ENCODE assay signal across 19 mouse cellular contexts in genomic region chr2:157531681-157532426, GRCm38 (mm10). TPM values are rescaled to one million over a fixed set of nuclear protein-coding genes. Genes with fewer than 3 reads are reported as not detected.
DNase-seq lines count a peak whose midpoint lies in the region; ATAC-seq lines count a peak whose summit lies in the region.
"Had no signal": no experiment of that assay in that cellular context is flagged by ENCODE, and none has a peak within 500 bp of the region (broad histone marks: within the 10 kb centered on the region; RNA-seq: fewer than 3 reads in every experiment).

No protein-coding gene starts in this region.

- no peak overlapping the region for H3K4me2 ChIP-seq in hindbrain, embryonic 11.5 days (replicated peaks; ENCODE audit: low read depth, low read length)
- no peak overlapping the region for H3K4me2 ChIP-seq in forebrain, embryonic 13.5 days
- no peak overlapping the region for H3K4me2 ChIP-seq in hindbrain, embryonic 16.5 days (ENCODE audit: low read length)
- H3K4me2 ChIP-seq in midbrain, embryonic 16.5 days (ENCODE audit: low read length) = no peak overlapping the region
- no peak overlapping the region for H3K4me2 ChIP-seq in liver, embryonic 12.5 days
- H3K4me2 ChIP-seq: embryonic facial prominence, embryonic 15.5 days; intestine, embryonic 15.5 days; limb, embryonic 15.5 days; lung, embryonic 15.5 days; neural tube, embryonic 12.5 days had no signal

- H3K36me3 ChIP-seq in hindbrain, embryonic 10.5 days = no peaks in the 10 kb centered on the region
- no peaks in the 10 kb centered on the region for H3K36me3 ChIP-seq in hindbrain, embryonic 11.5 days (ENCODE audit: control insufficient read depth, insufficient read depth, low read length)
- no peaks in the 10 kb centered on the region for H3K36me3 ChIP-seq in forebrain, embryonic 13.5 days (ENCODE audit: poor library complexity, severe bottlenecking)
- no peaks in the 10 kb centered on the region for H3K36me3 ChIP-seq in hindbrain, embryonic 16.5 days (ENCODE audit: control insufficient read depth, insufficient read depth, low read length)
- H3K36me3 ChIP-seq in midbrain, embryonic 16.5 days (ENCODE audit: control insufficient read depth, insufficient read depth, low read length) = no peaks in the 10 kb centered on the region
- no peaks in the 10 kb centered on the region for H3K36me3 ChIP-seq in liver, embryonic 12.5 days
- H3K36me3 ChIP-seq: embryonic facial prominence, embryonic 15.5 days; intestine, embryonic 15.5 days; limb, embryonic 15.5 days; lung, embryonic 15.5 days; neural tube, embryonic 12.5 days had no signal

- no peak for DNase-seq in hindbrain, embryonic 10.5 days (ENCODE audit: low spot score)
- no peak for DNase-seq in hindbrain, embryonic 11.5 days (ENCODE audit: low spot score)
- no peak for DNase-seq in frontal cortex, postnatal 36 days (ENCODE audit: low spot score in 2 of 2)
- DNase-seq in right cerebral cortex, postnatal 36 days (ENCODE audit: low spot score in 2 of 2) = no peak
- DNase-seq: cerebellum, adult 9-11 months; heart, adult 2 months; kidney, postnatal 14 days; thymus, postnatal 36 days had no signal

- no peak overlapping the region for H3K9ac ChIP-seq in hindbrain, embryonic 11.5 days (ENCODE audit: low read depth, low read length)
- no peak overlapping the region for H3K9ac ChIP-seq in forebrain, embryonic 13.5 days
- no peak overlapping the region for H3K9ac ChIP-seq in hindbrain, embryonic 16.5 days (ENCODE audit: low read depth, low read length)
- H3K9ac ChIP-seq in midbrain, embryonic 16.5 days (ENCODE audit: low read depth, low read length) = no peak overlapping the region
- no peak overlapping the region for H3K9ac ChIP-seq in liver, embryonic 12.5 days
- H3K9ac ChIP-seq: embryonic facial prominence, embryonic 15.5 days; intestine, embryonic 15.5 days; limb, embryonic 15.5 days; lung, embryonic 15.5 days; neural tube, embryonic 12.5 days had no signal

- H3K4me1 ChIP-seq in hindbrain, embryonic 10.5 days (replicated peaks) = peaks cover 59% of the 10 kb centered on the region
- peaks cover 11% of the 10 kb centered on the region for H3K4me1 ChIP-seq in hindbrain, embryonic 11.5 days (replicated peaks; ENCODE audit: control insufficient read depth, insufficient read depth, low read length)
- H3K4me1 ChIP-seq in forebrain, embryonic 13.5 days = peaks cover 46% of the 10 kb centered on the region
- peaks cover 31% of the 10 kb centered on the region for H3K4me1 ChIP-seq in hindbrain, embryonic 16.5 days (ENCODE audit: control insufficient read depth, insufficient read depth, low read depth, low read length)
- H3K4me1 ChIP-seq in midbrain, embryonic 16.5 days (ENCODE audit: control insufficient read depth, insufficient read depth, low read length) = peaks cover 52% of the 10 kb centered on the region
- H3K4me1 ChIP-seq in liver, embryonic 12.5 days = 0 out of 2 replicates have a peak, but pooled peaks cover 6% of the 10 kb centered on the region
- H3K4me1 ChIP-seq: intestine, embryonic 15.5 days had no signal

- H3K27me3 ChIP-seq in hindbrain, embryonic 10.5 days (ENCODE audit: insufficient read depth, poor library complexity, severe bottlenecking) = peaks cover 20% of the 10 kb centered on the region
- H3K27me3 ChIP-seq in hindbrain, embryonic 11.5 days (ENCODE audit: control insufficient read depth, insufficient read depth, low read length) = no peaks in the 10 kb centered on the region
- H3K27me3 ChIP-seq in forebrain, embryonic 13.5 days = peaks cover 14% of the 10 kb centered on the region; the same call in 1 of the 2 replicates
- no peaks in the 10 kb centered on the region for H3K27me3 ChIP-seq in hindbrain, embryonic 16.5 days (replicated peaks; ENCODE audit: control insufficient read depth, insufficient read depth, low read length)
- no peaks in the 10 kb centered on the region for H3K27me3 ChIP-seq in midbrain, embryonic 16.5 days (ENCODE audit: control insufficient read depth, insufficient read depth, low read depth, low read length)
- H3K27me3 ChIP-seq in liver, embryonic 12.5 days (replicated peaks) = peaks cover 28% of the 10 kb centered on the region
- H3K27me3 ChIP-seq: embryonic facial prominence, embryonic 15.5 days; intestine, embryonic 15.5 days; limb, embryonic 15.5 days; lung, embryonic 15.5 days; neural tube, embryonic 12.5 days had no signal

- WGBS in hindbrain, embryonic 10.5 days = 67% methylated on average over 8 of the region's 8 CpGs
- WGBS in hindbrain, embryonic 11.5 days = 60% methylated on average over 8 of the region's 8 CpGs
- 52% methylated on average over 8 of the region's 8 CpGs for WGBS in forebrain, embryonic 13.5 days
- WGBS in hindbrain, embryonic 16.5 days = 32% methylated on average over 8 of the region's 8 CpGs
- WGBS in midbrain, embryonic 16.5 days = 21% methylated on average over 8 of the region's 8 CpGs
- WGBS in liver, embryonic 12.5 days (ENCODE audit: insufficient replicate concordance) = 52% methylated on average over 8 of the region's 8 CpGs

- H3K9me3 ChIP-seq in hindbrain, embryonic 10.5 days = no peaks in the 10 kb centered on the region
- no peaks in the 10 kb centered on the region for H3K9me3 ChIP-seq in hindbrain, embryonic 11.5 days (ENCODE audit: control insufficient read depth, low read length)
- H3K9me3 ChIP-seq in forebrain, embryonic 13.5 days (replicated peaks) = no peaks in the 10 kb centered on the region
- H3K9me3 ChIP-seq in hindbrain, embryonic 16.5 days (ENCODE audit: control insufficient read depth, low read length) = no peaks in the 10 kb centered on the region
- no peaks in the 10 kb centered on the region for H3K9me3 ChIP-seq in midbrain, embryonic 16.5 days (replicated peaks; ENCODE audit: control insufficient read depth, low read length, poor library complexity, severe bottlenecking)
- H3K9me3 ChIP-seq in liver, embryonic 12.5 days (replicated peaks) = no peaks in the 10 kb centered on the region
- H3K9me3 ChIP-seq: embryonic facial prominence, embryonic 15.5 days; intestine, embryonic 15.5 days; limb, embryonic 15.5 days; lung, embryonic 15.5 days; megakaryocyte, embryonic 14.5 days; neural tube, embryonic 12.5 days had no signal

- peak overlapping the region; percentile 36; the same call in 1 of the 2 replicates for H3K27ac ChIP-seq in hindbrain, embryonic 10.5 days
- H3K27ac ChIP-seq in hindbrain, embryonic 11.5 days (ENCODE audit: low read depth, low read length) = no peak overlapping the region
- peak overlapping the region; percentile 72 for H3K27ac ChIP-seq in forebrain, embryonic 13.5 days
- H3K27ac ChIP-seq in hindbrain, embryonic 16.5 days (ENCODE audit: low read depth, low read length) = peak overlapping the region; percentile 65
- peak overlapping the region; percentile 87 for H3K27ac ChIP-seq in midbrain, embryonic 16.5 days (ENCODE audit: low read length)
- H3K27ac ChIP-seq in liver, embryonic 12.5 days = no peak overlapping the region
- H3K27ac ChIP-seq: embryonic facial prominence, embryonic 15.5 days; heart, adult 2 months; intestine, embryonic 15.5 days; limb, embryonic 15.5 days; lung, embryonic 15.5 days; neural tube, embryonic 12.5 days had no signal

- ATAC-seq in hindbrain, embryonic 11.5 days (ENCODE audit: low FRiP score) = no peak
- no peak for ATAC-seq in forebrain, embryonic 13.5 days
- no peak for ATAC-seq in hindbrain, embryonic 16.5 days
- peak; percentile 73 for ATAC-seq in midbrain, embryonic 16.5 days
- no peak for ATAC-seq in liver, embryonic 12.5 days
- ATAC-seq: intestine, embryonic 15.5 days; Patski had no signal

- no peak overlapping the region for H3K4me3 ChIP-seq in hindbrain, embryonic 10.5 days
- H3K4me3 ChIP-seq in hindbrain, embryonic 11.5 days (ENCODE audit: low read depth, low read length) = no peak overlapping the region
- no peak overlapping the region for H3K4me3 ChIP-seq in forebrain, embryonic 13.5 days
- no peak overlapping the region for H3K4me3 ChIP-seq in hindbrain, embryonic 16.5 days (ENCODE audit: low read length)
- H3K4me3 ChIP-seq in midbrain, embryonic 16.5 days (ENCODE audit: low read depth, low read length) = no peak overlapping the region
- H3K4me3 ChIP-seq in liver, embryonic 12.5 days = no peak overlapping the region
- H3K4me3 ChIP-seq: embryonic facial prominence, embryonic 15.5 days; heart, adult 2 months; intestine, embryonic 15.5 days; limb, embryonic 15.5 days; lung, embryonic 15.5 days; megakaryocyte, embryonic 14.5 days; neural tube, embryonic 12.5 days had no signal

RNA-seq across cellular contexts. Expression of gene Nnat, which starts 28.0 kb away (rescaled TPM):
- 1,503 and 2,739 TPM in 2 replicates for polyA plus RNA-seq in hindbrain, embryonic 10.5 days (2016; fragmentation: Nextera tagmentation; extraction: Ambion mirVana)
- 1,515 and 1,745 TPM in 2 replicates for polyA plus RNA-seq in hindbrain, embryonic 11.5 days (2014; fragmentation: Nextera tagmentation; extraction: Ambion mirVana)
- 6,508 and 7,407 TPM in 2 replicates for polyA plus RNA-seq in forebrain, embryonic 13.5 days (2015; fragmentation: Nextera tagmentation; extraction: Ambion mirVana)
- 6,388 and 6,390 TPM in 2 replicates for polyA plus RNA-seq in hindbrain, embryonic 16.5 days (2015; fragmentation: Nextera tagmentation; extraction: Ambion mirVana)
- polyA plus RNA-seq in midbrain, embryonic 16.5 days (2015; fragmentation: Nextera tagmentation; extraction: Ambion mirVana) = 9,243 and 10,143 TPM in 2 replicates
- polyA plus RNA-seq in liver, embryonic 12.5 days (2016; fragmentation: Nextera tagmentation; extraction: Ambion mirVana) = 79.0 and 80.8 TPM in 2 replicates

RNA-seq across cellular contexts. Expression of gene Blcap, which starts 39.2 kb away (rescaled TPM):
- polyA plus RNA-seq in hindbrain, embryonic 10.5 days (2016; fragmentation: Nextera tagmentation; extraction: Ambion mirVana) = 78.4 and 100.0 TPM in 2 replicates
- polyA plus RNA-seq in hindbrain, embryonic 11.5 days (2014; fragmentation: Nextera tagmentation; extraction: Ambion mirVana) = 117 and 118 TPM in 2 replicates
- polyA plus RNA-seq in forebrain, embryonic 13.5 days (2015; fragmentation: Nextera tagmentation; extraction: Ambion mirVana) = 161 and 187 TPM in 2 replicates
- polyA plus RNA-seq in hindbrain, embryonic 16.5 days (2015; fragmentation: Nextera tagmentation; extraction: Ambion mirVana) = 288 and 298 TPM in 2 replicates
- polyA plus RNA-seq in midbrain, embryonic 16.5 days (2015; fragmentation: Nextera tagmentation; extraction: Ambion mirVana) = 357 and 363 TPM in 2 replicates
- polyA plus RNA-seq in liver, embryonic 12.5 days (2016; fragmentation: Nextera tagmentation; extraction: Ambion mirVana) = 12.3 and 13.4 TPM in 2 replicates

Comparison
In these comparisons a context has a peak if more than half of its experiments do, and no peak if none do; other contexts are left out.
1. H3K27ac ChIP-seq: peak in hindbrain, embryonic 10.5 days (single experiment), forebrain, embryonic 13.5 days (single experiment), hindbrain, embryonic 16.5 days (single experiment) and midbrain, embryonic 16.5 days (single experiment); none in hindbrain, embryonic 11.5 days (single experiment) and liver, embryonic 12.5 days (single experiment).
2. RNA of gene Nnat, which starts 28.0 kb away (polyA plus RNA-seq): 9,243 to 10,143 TPM in midbrain, embryonic 16.5 days, 6,508 to 7,407 TPM in forebrain, embryonic 13.5 days, 6,388 to 6,390 TPM in hindbrain, embryonic 16.5 days, 1,503 to 2,739 TPM in hindbrain, embryonic 10.5 days and 1,515 to 1,745 TPM in hindbrain, embryonic 11.5 days; 79.0 to 80.8 TPM in liver, embryonic 12.5 days; every median in the first group is over 10 times any median in the second.